Mouse (Mus musculus): Measurements from ENCODE around the gene Slc24a3.

Slc24a3 gene

GRCm38 (mm10) chr2:145691367-145692009 lies 523.9 kb downstream of the Slc24a3 start:
- DNase-seq, result no peak
